Mouse (Mus musculus) cerebellum, postnatal 10 days (tissue): ENCODE results near the gene Gadd45b.

ENCODE experiments used
- DNase-seq, 2 experiments: peaks; one replicate each; pipeline ENCODE4 v3.0.0; 2021; ENCODE audit warnings: mixed read lengths in 2 of 2

Gadd45b gene

GRCm38 (mm10) chr10:80958979-80959637 lies 29.2 kb downstream of the Gadd45b start:
- DNase-seq: no peak

- no peak for DNase-seq
Measured at GRCm38 (mm10) chr10:80960551-80961508, 31.0 kb downstream of the Gadd45b start.

GRCm38 (mm10) chr10:80962051-80962472 lies 32.2 kb downstream of the Gadd45b start:
- no peak for DNase-seq

GRCm38 (mm10) chr10:80962585-80962984 lies 32.7 kb downstream of the Gadd45b start:
- DNase-seq: no peak

GRCm38 (mm10) chr10:80963031-80963975 lies 33.4 kb downstream of the Gadd45b start:
- peak in 1 of 2 experiments; percentile 45 for DNase-seq

- no peak for DNase-seq
Measured at GRCm38 (mm10) chr10:80966296-80966695, 36.4 kb downstream of the Gadd45b start.

- peak in 1 of 2 experiments; percentile 36 for DNase-seq
Measured at GRCm38 (mm10) chr10:80967101-80967656, 37.3 kb downstream of the Gadd45b start.

- DNase-seq: no peak
Measured at GRCm38 (mm10) chr10:80968106-80968505, 38.2 kb downstream of the Gadd45b start.

- DNase-seq: no peak
Measured at GRCm38 (mm10) chr10:80969298-80969697, 39.4 kb downstream of the Gadd45b start.

- DNase-seq: no peak
Measured at GRCm38 (mm10) chr10:80970159-80970558, 40.3 kb downstream of the Gadd45b start.

GRCm38 (mm10) chr10:80971533-80971932 lies 41.7 kb downstream of the Gadd45b start:
- DNase-seq: no peak

GRCm38 (mm10) chr10:80972071-80972987 lies 42.5 kb downstream of the Gadd45b start:
- DNase-seq: peak; percentile 96

GRCm38 (mm10) chr10:80973722-80974121 lies 43.8 kb downstream of the Gadd45b start:
- no peak for DNase-seq

GRCm38 (mm10) chr10:80975478-80975877 lies 45.6 kb downstream of the Gadd45b start:
- DNase-seq: no peak

- no peak for DNase-seq
Measured at GRCm38 (mm10) chr10:80981564-80982112, 51.8 kb downstream of the Gadd45b start.
